Mouse (Mus musculus) heart, adult 9 months (tissue): ENCODE measurements at regions not wholly inside any gene's neighbourhood (a gene's known extent, or its start where the extent isn't known, plus 50 kb on each side); places are given as distances from the start of the nearest gene placed in this dataset.

Experiments used
- DNase-seq, 2 experiments: peaks; one replicate each; pipeline ENCODE4 v3.0.0; 2022; ENCODE audit warnings: low spot score in 2 of 2

DNA sequence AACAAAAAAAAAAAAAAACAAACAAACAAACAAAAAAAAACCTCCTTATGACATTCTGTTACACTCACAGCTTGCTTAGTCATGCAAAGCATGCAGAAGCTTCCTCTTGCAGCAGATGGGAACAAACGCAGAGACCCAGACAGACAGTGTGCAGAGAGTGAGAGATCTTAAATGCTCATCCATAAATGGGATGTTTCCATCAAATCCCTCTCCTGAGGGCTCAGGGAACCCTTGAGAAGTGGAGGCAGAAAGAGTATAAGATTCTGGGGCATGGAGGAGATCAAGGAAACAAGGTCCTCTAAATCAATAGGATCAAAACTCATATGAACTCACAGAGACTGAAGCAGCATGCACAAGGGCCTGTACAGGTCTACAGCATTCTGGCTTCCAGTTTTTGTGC, 52.5 kb downstream of the Adm start:
- DNase-seq = no peak

DNA sequence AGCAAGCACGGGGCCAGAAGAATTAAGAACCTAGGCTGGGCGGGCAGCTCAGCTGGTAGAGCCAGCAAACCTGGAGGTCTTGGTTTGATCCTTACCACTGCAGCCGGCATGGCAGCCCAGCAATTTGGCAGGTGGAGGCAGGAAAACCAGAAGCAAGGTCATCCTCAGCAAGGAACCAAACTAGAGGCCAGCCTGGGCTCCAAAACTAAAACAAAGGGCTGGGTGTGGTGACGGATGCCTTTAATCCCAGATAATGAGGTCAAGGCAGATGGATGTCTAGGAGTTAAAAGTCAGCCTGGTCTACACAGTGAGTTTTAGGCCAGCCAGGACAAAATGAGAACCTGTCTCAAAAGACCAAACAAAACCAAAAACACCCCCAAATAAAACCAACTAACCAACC, 55.5 kb downstream of the Adm start:
- DNase-seq = no peak

DNA sequence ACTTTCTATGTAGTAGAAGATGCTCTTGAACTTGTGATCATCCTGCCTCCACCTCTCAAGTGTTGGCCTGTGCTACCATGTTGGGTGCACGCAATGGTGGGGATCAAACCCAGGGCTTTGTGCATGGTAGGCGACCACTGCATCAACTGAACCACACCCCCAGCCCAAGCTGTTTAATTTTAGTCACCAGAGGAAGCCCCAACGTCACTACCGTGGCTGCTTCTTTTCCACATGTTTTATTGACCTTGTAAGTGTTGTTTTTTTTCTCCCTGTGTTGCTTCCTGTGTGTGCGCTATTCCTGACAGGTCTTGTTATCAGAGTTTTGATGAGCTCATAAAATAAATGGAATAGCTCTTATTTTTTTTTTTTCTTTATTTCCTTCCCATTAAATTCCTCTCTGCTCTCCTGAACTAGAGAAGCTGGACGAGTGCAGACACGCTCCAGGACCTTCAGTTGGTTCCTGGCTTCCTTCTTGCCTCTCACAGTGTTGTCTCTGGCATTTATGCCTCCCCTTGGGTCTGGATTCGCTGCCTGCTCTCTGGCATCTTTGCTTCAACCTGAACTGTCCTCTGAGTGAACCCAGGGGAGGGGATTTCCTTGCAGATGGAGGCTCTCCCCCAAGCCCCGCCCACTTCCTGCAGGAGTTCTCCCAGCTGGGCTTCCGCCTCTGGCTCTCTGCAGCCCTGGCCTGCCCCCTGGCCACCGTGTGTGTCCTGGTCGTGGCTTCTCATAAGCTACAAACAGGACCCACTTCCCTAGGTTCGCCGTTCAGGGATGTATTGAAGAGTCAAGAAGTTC, 61.6 kb downstream of the Adm start:
- peak; percentile 88 to 90 for DNase-seq

DNA sequence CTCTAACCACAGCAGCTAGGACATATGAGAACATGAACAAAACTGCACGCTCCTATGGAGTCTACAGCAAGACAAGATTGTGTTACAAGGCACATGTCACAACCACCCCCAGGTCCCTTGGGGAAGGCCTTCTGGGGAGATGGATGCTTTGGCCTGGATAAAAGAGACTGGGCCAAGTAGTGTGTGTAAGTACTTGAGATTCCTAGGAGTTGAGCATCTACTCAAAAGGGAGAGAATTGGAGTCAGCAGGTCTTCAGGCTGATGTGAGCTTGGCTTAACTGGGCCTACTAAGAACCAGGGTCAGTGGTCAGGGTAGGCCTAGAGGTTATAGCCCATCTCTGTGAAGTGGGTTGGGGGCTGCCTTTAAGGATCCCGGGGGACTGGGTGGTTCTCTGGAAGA, 62.8 kb downstream of the Adm start:
- no peak for DNase-seq

DNA sequence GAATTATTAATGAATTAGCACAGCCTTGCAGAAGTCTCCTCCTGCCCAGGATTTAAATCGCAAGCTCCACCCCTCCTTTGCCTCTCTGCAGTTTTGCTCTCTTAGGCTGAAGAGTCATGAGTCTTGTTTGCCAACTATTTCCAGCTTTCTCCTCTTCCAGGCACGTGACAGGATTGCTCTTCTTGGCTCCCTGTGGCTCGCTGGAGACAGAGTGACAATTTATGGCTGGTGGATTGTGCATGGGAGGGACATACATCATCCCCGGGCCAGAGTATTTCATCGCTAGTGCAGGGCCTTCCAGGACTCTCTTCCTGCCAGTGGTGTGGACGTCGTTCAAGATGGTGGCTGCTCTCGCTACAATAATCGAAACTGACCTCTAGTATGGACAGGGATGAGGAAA, 63.4 kb downstream of the Adm start:
- DNase-seq = no peak

DNA sequence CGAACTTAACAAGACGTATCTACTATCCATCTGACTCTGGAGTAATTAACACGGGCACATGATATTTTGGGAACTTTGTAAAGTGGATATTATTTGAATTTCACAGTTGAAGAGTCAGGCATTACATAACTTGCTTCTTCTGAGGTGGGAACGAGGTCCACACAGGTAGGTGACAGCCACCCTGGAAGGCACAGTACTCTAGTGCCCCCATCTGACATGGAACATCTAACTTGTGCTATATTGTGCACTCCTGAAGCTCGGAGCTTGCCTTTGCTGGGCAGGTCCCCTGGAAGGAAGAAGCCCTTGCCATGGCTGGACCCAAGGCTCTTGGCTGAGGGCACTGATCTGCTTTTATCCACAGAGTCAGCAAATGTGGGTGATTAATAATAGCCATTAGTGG, 66.8 kb downstream of the Adm start:
- DNase-seq = no peak

DNA sequence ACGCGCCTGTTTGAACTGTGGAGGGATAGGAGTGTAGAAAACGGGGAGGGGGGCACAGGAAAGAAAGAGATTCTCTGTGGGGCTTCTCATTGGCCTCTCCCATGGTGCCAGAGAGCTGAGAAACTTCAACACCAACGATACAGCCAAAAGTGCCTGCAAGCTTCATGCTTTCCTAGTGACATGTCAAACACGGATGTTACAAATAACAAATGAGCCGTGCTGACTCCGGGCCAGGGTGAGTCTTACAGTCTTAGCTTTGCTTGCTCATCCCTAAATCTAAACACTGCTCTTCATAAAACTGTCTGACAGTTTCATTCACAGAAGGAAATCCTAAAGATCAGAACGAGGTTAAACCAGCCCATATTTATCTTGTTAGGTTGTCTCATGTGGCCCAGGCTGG, 68.3 kb downstream of the Adm start:
- DNase-seq = no peak

DNA sequence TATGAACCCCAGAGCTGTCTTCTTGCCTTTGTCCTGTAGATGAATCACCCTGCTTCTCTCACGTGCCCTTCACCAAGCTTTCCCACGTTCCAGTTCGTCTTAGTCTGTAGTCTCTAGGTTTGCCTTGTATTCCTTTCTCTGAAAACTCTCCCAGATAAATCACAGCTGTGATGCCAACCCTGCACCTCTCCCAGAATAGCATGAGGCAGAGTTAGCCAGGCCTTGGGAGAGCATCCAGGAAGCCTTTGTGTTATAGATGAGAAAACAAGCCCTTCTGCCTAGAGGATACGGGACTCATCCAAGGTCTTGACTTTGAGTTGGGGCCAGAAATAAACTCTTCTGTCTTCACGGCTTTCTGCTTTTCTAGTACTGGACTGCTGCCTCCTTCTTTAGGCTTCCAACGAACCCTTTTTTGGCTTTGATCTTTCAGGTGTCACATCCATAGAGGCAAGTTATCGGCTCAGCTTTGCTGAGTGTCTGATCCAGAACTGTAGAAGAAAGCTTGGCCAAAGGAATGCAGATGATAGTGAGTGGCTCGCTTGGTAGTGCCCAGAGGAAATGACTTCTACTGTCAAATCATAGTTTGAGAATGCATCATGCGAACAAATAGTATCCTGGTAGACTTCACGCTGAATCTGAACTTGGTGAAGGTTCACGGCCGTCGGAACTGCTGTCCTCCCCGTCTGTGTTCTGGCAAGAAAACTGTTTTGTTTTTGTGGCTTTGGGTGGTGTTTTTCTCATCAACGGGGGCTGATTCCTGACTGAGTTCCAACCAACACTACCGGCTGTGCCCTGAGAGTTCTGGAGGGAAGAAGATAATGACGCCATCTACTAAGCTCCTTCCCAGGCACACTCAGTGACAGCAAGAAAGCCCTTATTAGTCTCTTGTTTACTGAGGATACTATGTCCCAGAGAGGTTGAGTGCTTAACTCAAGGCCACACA, 69.5 kb upstream of the Ampd3 start:
- peak; percentile 71 to 84 for DNase-seq

DNA sequence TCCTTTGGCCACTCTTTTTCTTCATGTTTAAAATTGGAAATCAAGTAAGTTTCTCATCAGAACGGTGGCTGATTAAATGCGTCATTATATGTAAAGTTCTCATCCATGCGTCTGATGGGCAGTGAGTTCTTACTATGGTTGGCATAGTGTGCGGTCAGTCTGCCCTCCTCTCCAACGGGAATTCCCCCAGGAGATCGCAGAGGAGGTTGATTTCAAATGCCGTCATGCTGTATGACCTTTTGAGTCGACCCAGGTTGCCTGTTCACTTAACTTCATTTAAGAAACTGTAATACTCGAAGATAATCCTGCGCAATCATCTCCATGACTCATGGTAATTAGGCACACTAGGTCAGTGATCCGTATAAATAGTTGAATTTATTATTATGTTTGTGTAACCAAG, 68.4 kb upstream of the Ampd3 start:
- no peak for DNase-seq

DNA sequence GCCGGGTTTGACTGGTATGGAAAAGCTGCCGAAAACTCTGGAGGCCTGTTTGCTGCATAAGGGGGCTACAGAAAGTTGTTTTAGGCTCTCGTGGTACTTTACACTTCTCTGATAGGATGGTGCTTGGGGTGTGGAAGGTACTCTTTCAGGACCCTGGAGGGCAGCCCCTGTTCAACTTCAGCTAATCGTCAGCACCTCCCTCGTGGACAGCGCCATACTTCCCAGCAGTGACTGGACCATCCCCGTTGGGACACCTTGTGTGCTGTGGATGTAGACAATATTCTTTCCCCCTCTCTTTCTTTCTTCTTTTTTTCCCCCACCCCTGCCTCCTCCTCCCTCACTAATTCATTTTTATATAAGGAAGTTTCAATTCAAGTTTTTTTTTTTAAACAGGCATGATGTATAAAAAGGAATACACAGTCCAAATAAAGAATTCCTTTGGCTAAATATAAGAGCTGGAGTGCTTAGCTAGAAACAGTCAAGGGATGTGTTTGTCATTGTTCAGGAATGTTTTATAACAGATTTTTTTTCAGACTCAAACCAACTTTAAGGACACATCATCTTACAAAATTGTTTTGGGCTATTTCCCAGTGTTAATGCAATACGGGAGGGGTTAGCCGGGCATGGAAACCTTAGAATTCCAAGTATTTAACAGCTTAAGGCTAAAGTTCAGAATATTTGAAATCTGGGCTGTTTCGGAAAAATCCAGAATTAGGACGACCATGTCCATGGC, 66.2 kb upstream of the Ampd3 start:
- DNase-seq = peak; percentile 62 to 68

DNA sequence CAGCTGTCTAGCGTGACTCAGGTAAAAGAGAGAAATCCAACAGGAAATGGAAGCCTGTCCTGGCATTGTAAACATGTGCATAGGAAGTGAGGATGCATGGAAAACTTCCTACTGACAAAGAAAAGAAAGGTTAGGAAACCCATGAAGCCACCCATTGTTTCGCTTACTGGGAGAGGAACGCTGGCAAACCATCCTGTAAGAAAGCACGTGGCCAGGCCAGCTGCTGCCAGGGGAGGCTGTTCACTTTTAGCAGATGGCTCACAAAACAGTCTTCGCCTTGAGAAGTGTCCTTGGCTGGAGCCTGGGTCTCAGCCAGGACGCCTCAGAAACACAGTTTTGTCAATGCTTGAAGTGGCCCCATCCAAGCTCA, 65.6 kb upstream of the Ampd3 start:
- peak in 1 of 2 experiments; percentile 75 for DNase-seq

DNA sequence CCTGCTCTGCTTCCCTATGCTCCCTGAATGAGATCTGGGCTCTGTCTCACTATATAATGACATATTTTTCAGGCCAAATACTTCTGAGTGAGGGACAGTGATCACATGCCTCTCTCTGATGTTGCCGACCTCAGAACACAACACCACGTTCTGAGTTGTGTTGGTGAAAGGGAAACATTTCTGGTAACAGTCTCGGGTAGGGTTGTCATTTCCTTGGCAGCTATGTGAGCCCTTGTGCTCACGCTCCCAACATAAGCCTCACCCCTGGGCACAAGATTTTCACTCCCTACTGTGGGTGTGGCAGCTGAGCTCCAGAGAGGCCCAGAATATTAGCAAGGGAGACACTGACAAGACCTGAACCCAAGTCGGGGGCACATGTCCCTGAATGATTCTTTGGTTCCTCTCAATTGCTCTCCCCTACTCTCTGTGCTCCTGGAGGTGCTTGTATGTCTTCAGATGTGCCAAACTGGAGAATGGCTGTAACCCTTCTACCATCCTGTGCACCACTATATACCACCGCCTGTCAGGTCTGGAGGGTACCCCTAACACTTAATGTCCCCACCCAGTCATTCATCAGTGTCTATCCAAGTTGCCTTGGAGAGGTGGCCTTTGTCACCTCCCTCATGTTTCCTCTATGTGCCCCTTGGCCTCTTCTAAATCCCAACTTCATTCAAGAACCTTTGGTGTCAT, 62.5 kb upstream of the Ampd3 start:
- DNase-seq = no peak

DNA sequence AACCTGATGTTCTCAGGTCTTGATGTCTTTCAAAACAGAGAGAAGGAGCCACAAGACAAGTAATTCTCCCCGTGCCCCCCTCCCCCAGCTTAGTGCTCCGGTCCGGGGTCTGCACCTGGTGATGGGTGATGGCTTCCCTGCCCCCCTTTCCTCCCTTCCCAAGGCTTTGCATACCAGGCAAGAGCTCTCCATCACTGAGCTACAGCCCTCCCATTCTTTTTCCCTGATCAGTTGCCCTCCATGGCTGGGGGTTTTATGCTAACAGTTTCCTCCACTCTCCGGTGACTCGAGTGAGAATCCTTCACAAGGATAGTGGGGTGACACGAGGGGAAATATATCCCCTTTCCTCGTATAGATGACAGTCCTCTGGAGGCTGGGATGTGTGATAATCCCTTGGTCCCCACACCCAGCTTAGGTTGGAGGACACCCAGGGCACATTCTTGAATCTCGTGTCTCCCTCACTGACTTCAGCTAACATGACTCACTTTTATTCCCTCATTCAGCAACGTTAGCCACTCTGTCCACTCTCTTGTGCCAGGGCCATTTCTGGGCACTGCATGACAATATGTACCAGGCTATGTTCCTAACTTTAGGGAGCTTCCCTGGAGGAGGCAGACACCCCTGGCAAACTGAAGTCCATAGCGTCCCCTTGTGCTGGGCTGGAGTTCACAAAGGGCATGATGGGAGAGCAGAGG, 61.9 kb upstream of the Ampd3 start:
- no peak for DNase-seq

DNA sequence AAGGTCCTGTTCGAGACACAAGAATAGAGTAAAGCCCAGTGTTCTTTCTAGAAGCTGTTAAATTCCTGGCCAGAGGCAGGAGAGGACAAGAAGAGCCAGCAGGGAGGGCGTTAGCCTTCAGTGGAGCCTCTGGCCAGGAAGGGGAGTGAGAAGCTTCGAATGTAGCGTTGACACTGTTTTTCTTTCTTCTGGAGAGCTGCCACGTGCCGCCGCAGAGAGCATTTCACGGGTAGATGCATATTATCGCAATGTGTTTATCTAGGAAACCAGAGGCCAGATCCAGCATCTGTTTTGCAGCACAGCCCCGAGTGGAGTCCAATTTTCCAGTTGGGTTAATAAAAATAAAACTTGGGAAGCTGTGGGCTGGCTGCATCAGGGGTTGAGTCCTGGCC, 61.3 kb upstream of the Ampd3 start:
- peak; percentile 88 to 90 for DNase-seq

DNA sequence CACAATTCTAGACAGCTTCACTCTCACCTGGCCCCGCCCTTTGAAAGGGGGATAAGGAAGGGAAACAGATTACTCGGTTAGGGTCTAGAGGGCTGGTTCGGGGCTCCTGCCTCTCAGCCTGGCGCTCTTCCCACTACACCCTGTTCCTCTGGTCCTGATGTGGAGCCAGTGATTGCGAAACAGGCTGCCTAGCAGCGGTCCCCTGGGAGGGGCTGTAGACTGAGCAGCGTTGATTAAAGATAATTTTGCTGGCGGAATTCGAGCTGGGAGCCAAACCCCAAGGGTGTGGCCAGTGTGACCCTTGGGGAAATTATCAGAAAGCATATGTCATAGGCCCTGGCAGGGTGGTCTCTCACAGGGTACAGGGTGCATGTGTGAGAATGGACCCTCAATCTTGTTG, 59.9 kb upstream of the Ampd3 start:
- DNase-seq = peak; percentile 85 to 87

DNA sequence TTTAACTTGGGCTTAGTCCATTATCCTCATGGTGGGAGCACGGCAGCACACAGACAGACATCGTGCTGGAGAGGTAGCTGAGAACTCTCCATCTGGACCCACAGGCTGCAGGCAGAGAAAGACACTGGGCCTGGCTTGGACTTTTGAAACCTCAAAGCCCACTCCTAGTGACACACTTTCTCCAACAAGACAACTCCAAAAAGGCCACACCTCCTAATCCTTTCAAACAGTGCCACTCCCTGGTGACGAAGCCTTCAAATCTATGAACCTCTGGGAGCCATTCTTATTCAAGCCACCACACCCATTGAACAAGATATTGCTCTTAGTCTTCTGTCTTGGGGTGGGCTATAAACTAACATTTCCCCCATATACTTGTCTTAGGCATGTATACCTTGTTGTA, 59.2 kb upstream of the Ampd3 start:
- DNase-seq = no peak

DNA sequence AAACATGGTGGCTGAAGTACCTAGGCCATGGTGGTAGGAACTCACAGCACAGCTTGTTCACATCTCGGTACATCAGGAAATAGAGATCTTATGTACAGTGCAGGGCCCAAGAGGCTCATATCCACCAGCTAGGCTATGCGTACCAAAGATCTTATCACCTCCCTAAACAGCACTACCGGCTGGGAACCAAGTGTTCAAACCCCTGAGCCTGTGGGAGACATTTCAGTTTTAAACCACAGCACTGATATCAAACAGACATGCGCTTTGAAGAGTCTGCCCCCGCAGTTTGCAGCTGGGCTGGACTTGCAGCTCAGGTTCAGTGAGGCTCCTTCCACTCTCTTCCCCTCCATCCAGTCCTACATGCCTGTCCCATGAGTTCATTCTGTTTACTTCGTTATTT, 58.4 kb upstream of the Ampd3 start:
- DNase-seq = peak in 1 of 2 experiments; percentile 44

DNA sequence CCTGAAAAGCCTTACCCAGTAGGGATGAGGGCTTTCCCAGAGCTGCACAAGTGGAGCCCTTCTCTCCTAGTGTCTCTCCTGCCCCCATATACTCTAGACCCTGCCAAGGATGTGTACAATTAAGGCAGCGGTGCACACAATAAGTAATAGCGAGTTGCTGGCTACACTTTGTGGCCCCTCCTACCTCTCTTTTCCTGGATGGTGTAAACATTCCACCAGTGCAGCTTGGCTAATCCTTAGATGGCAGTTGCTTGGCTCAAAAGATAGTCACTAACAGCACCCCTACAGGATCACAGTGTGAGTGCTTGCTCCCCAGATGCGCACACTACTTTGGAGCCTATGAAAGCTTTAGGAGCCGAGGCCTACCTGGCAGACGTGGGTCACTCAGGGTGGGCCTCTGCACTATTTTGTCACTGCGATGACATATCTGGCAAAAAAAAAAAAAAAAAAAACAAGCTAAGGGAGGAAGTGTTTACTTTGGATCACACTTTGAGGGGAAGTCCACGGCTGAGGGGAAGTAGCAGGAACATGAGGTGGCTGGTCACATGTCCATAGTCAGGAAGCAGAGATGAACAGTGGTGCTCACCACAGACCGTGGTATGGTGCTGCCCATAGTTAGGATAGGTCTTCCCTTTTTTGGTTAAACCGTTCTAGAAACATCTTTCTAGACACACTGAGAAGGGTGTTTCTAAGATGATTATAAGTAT, 57.6 kb upstream of the Ampd3 start:
- peak in 1 of 2 experiments; percentile 48 for DNase-seq

DNA sequence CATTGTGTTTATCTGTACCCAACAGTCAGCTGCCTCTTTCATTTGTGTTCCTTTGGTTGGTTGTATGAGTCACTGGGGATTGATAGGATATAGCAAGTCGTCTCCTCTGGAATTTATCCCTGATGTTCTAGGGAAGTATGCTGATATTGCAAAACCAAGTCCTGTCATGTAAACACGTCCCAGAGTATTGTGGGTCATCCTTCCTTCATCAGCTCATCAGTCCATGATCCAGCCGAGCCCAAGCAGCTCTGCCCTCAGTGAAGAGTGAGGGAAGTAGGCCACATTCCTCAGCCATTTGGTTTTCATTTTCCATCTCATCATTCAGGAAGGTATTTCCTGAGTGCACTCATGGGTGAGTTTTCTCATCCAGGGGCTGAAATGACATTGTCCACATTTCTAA, 54.3 kb upstream of the Ampd3 start:
- DNase-seq = no peak

DNA sequence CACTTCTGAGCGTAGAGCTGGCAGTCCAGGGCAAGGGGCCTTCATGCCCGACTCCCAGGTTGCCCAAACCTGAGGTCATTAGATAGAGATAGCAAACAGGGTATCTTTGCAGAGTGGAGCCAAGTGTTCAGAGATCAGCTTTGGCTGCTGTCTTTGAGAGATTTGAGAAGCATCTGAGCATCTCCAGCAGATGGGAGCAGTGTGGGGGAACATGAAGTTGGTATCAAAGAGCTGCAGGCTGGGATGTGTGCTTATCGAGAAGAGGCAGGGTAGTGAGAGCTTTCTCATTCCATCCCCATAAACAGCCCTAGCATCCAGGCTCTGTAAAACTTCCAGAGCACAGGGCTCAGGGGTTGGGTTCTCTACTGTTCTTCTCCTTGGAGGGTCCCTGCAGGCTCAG, 52.9 kb upstream of the Ampd3 start:
- no peak for DNase-seq
